Mouse (Mus musculus) heart, adult 2 months (tissue): Measurements from ENCODE around the gene Nol6. TPM values are rescaled to one million over a fixed set of nuclear protein-coding genes. Genes with fewer than 3 reads are reported as not detected.
"Not testable (repeated sequence)": the region's sequence is repeated elsewhere in the genome, so short reads cannot be mapped to it uniquely, and the experiment has no call there.

ENCODE experiments used
- DNase-seq, 2 experiments: peaks; one replicate each; pipeline ENCODE4 v3.0.0; 2021
- H3K27ac ChIP-seq: fragments of 200-600 bp; 2 replicates; pipeline ENCODE4 v1.8.1; 2022
- H3K27me3 ChIP-seq: fragments of 200-500 bp; 2 replicates; pipeline ENCODE4 v1.6.1; 2012; ENCODE audit warnings: mild to moderate bottlenecking, low read length, inconsistent platforms, mixed read lengths; ENCODE audit not compliant: control insufficient read depth, insufficient read depth
- H3K36me3 ChIP-seq: fragments of 200-500 bp; 2 replicates; pipeline ENCODE4 v1.6.1; 2012; ENCODE audit warnings: low read length, inconsistent platforms; ENCODE audit not compliant: control insufficient read depth, insufficient read depth
- H3K4me1 ChIP-seq: fragments of 200-500 bp; 2 replicates; pipeline ENCODE4 v1.6.1; 2011; ENCODE audit warnings: low read length; ENCODE audit not compliant: control insufficient read depth, insufficient read depth
- H3K4me3 ChIP-seq: fragments of 200-600 bp; 2 replicates; pipeline ENCODE4 v1.8.1; 2022
- H3K79me2 ChIP-seq: fragments of 200-500 bp; replicated peaks from 2 replicates; pipeline ENCODE4 v1.6.1; 2012; ENCODE audit warnings: mild to moderate bottlenecking, inconsistent platforms, low read length, moderate library complexity, mixed read lengths; ENCODE audit not compliant: control insufficient read depth, insufficient read depth
- H3K9ac ChIP-seq: fragments of 200-500 bp; 2 replicates; pipeline ENCODE4 v1.6.1; 2012; ENCODE audit warnings: low read depth, mild to moderate bottlenecking, control low read depth, inconsistent platforms, low read length, mixed read lengths
- CTCF ChIP-seq: fragments of 200-600 bp; IDR thresholded peaks from 2 replicates; pipeline ENCODE4 v1.8.1; 2022; ENCODE audit warnings: antibody characterized with exemption, mild to moderate bottlenecking, moderate library complexity
- EP300 ChIP-seq: fragments of 200-500 bp; IDR thresholded peaks from 2 replicates; pipeline ENCODE4 v1.6.1; 2011; ENCODE audit warnings: low read depth, low read length, control low read depth; ENCODE audit not compliant: insufficient read depth
- POLR2A ChIP-seq: fragments of 200-500 bp; IDR thresholded peaks from 2 replicates; pipeline ENCODE4 v1.6.1; 2011; ENCODE audit warnings: mild to moderate bottlenecking, low read depth, low read length, control low read depth; ENCODE audit not compliant: insufficient read depth
- WGBS: fragments of 180-500 bp; shearing (Covaris S2); methylation state at CpG from one replicate; pipeline ENCODE4 v1.1.7; 2018; 5-methylcytosine and 5-hydroxymethylcytosine counted together
- intact Hi-C: fragments of 180-260 bp; cut with DNase I; formaldehyde crosslinking; loops from one replicate; pipeline ENCODE4 v1.15.1; 2025
- polyA plus RNA-seq: library from polyadenylated mRNA; depleted of rRNA; stranded (reverse); fragments of >200 nt; gene quantifications from 2 replicates; pipeline ENCODE4 v1.2.3, GENCODE M21; 2012
- total RNA-seq, 2 experiments: library from RNA; stranded (reverse); gene quantifications; 2 replicates each; pipeline ENCODE4 v1.2.3; 2021

Nol6 gene
- total and polyA plus RNA-seq, 3 experiments, result 14.9 to 17.6 (median 16.4) TPM

DNA sequence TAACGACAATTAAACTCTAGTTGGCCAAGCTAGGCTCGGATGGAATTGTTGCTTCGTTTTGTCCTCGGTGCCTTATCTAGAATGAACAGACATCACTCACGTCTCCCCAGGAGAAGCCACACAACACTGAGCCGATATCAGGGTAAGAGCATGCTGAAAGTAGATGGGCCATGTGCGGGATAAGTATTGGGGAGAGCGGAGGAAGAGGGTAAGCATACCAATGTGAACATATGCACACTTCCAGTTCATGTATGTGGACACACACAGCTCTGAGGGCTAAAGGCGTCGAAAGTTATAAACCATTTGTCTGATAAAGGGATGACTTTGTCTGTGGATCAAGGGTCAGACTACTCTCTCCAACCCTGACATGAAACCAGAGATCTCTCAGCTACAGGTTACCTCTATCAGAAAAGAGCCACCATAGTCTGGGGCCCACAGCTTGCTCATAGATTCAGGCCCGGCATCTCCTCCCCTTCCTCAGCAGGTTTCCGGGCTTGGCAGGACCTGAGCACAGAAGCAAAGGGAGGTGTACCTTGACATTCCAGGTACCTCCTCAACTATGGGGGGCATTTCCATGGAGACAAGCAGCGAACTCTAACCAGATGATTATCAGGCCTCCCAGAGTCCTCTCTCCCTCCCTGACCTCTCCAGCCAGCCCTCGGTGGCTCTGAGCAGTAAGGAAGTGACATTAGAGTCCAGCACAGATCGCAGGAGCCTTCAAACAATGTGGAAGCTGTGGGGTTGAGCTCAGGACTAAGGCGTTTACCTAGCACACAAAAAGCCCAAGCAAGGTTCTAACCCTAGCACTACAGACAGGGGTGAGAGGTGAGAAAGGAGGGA, 36.6 kb downstream of the Nol6 start:
- DNase-seq, result no peak
- H3K9ac ChIP-seq, result no peak overlapping the region
- H3K27me3 ChIP-seq, result no peaks in the 10 kb centered on the region
- H3K4me3 ChIP-seq, result no peak overlapping the region
- no peak overlapping the region for H3K27ac ChIP-seq
- no peaks in the 10 kb centered on the region for H3K36me3 ChIP-seq
- no peaks in the 10 kb centered on the region for H3K4me1 ChIP-seq
- WGBS, result 69% methylated on average over 16 of the region's 16 CpGs
- no peaks in the 10 kb centered on the region for H3K79me2 ChIP-seq
- intact Hi-C loops, result no loop called here
- TF ChIP-seq CTCF (no peak), EP300 (no peak), POLR2A (no peak)

DNA sequence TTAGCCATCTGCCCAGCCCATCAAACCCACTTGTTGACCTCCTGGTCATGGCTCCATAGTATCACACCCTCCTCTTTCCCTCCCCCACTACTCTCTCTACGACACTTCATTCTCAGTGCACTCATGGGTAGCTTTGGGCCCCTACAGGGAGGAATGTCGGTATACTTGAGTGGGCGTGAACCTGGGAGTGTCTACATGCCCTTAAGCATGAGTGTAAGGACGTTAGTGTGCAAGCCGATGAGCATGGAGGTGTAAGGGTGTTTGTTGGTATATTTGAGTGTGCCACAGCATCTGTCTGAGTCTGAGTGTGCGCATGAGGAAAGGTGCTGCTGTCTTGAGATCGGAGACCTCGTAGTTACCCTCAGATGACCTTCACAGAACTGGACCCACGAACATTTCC, 37.3 kb downstream of the Nol6 start:
- H3K4me3 ChIP-seq, result no peak overlapping the region
- DNase-seq, result no peak
- no peak overlapping the region for H3K9ac ChIP-seq
- H3K27ac ChIP-seq, result no peak overlapping the region
- intact Hi-C loops, result no loop called here
- H3K4me1 ChIP-seq, result no peaks in the 10 kb centered on the region
- TF ChIP-seq CTCF (no peak), POLR2A (no peak), EP300 (no peak)
- no peaks in the 10 kb centered on the region for H3K36me3 ChIP-seq
- H3K79me2 ChIP-seq, result no peaks in the 10 kb centered on the region
- 68% methylated on average over 9 of the region's 9 CpGs for WGBS
- H3K27me3 ChIP-seq, result no peaks in the 10 kb centered on the region

DNA sequence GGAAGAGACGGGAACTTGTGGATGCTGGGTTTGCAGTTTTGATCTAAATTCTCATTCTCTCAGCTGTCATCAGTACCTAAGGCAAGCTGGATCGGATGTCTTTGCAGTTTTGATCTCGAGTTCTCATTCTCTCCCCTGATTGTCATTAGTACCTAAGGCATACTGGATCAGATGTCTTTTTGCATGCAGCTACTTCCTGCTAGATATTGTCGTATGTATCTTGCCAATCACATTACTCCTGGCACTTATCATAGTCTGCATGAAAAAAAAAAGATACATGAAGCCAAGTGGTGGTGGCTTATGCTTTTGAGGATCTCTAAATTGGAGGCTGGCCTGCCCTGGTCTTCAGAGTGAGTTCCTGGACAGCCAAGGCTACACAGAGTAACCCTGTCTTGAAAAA, 39.4 kb downstream of the Nol6 start:
- intact Hi-C loops, result no loop called here
- no peaks in the 10 kb centered on the region for H3K79me2 ChIP-seq
- no peaks in the 10 kb centered on the region for H3K4me1 ChIP-seq
- no peak for TF ChIP-seq CTCF
- TF ChIP-seq POLR2A, result no peak
- no peak for TF ChIP-seq EP300
- 69% methylated on average over 4 of the region's 4 CpGs for WGBS
- H3K27ac ChIP-seq, result no peak overlapping the region
- no peak for DNase-seq
- H3K4me3 ChIP-seq, result no peak overlapping the region
- no peaks in the 10 kb centered on the region for H3K27me3 ChIP-seq
- no peaks in the 10 kb centered on the region for H3K36me3 ChIP-seq
- H3K9ac ChIP-seq, result no peak overlapping the region

DNA sequence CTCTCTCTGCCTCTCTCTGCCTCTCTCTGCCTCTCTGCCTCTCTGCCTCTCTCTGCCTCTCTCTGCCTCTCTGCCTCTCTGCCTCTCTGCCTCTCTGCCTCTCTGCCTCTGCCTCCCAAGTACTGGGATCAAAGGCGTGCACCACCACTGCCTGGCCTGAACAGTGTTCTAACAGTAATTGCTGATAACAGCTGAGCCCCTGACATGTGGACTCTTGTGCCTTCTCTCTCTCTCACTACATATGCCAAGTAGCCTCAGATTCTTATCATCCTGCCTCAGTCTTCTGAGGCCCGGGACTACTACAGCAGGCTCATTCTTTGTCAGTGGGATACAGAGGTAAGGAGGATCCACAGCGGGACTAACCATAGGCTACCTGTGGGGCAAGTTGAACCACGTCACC, 41.5 kb downstream of the Nol6 start:
- H3K4me1 ChIP-seq, intact Hi-C loops, H3K79me2 ChIP-seq, DNase-seq, H3K27me3 ChIP-seq, H3K4me3 ChIP-seq, H3K9ac ChIP-seq, H3K27ac ChIP-seq, H3K36me3 ChIP-seq: not testable (repeated sequence)
- WGBS, result 44% methylated on average over 4 of the region's 4 CpGs

DNA sequence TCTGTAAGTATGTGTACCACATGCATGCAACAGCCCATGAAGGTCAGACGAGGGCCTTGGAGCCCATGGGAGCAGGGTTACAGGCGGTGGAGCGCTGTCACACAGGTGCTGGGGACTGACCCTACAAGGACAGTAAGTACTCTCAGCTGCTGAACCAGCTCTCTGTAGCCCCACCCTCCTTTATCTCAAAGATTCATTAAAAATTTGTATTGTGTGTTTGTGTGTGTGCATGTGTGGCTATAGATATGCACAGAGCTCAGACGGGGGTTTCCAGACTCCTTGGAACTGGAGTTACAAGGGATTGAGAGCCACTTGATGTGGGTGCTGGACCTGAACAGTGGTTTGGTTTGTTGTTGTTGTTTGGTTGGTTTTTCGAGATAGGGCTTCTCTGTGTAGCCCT, 42.5 kb downstream of the Nol6 start:
- intact Hi-C loops, result no loop called here

DNA sequence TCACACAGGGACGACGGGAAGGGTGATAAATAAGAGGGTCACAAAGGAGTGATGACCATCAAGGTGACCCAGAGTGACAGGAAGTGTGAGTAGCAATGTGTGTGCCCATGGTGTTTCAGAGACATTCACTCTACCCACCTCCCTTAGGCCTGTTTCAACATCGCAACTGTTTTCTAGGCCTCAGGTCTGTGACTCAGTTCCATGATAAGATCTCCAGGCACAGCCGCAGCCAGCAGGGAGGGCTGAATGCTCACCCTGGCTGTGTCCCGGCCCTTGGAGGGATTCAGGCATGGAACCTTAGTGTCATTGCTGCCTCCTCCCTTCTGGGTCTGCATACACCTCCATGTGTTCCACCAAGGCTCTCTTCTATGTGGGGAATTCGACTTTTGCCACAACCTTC, 45.5 kb downstream of the Nol6 start:
- no peak for DNase-seq
- Histone ChIP-seq H3K4me1 (no peaks in the 10 kb centered on the region), H3K27me3 (no peaks in the 10 kb centered on the region), H3K9ac (no peak overlapping the region), H3K27ac (no peak overlapping the region), H3K79me2 (no peaks in the 10 kb centered on the region), H3K4me3 (no peak overlapping the region), H3K36me3 (no peaks in the 10 kb centered on the region)
- intact Hi-C loops, result no loop called here
- TF ChIP-seq POLR2A, result no peak
- no peak for TF ChIP-seq EP300
- no peak for TF ChIP-seq CTCF
- WGBS, result 46% methylated on average over 6 of the region's 6 CpGs

More for the DNA sequence above, 42.5 kb downstream of the Nol6 start:
- H3K27me3 ChIP-seq, result no peaks in the 10 kb centered on the region
- no peak overlapping the region for H3K27ac ChIP-seq
- TF ChIP-seq CTCF (no peak), POLR2A (no peak)
- DNase-seq, result no peak
- 78% methylated on average over 5 of the region's 5 CpGs for WGBS
- H3K36me3 ChIP-seq, result no peaks in the 10 kb centered on the region
- H3K4me1 ChIP-seq, result no peaks in the 10 kb centered on the region
- no peak overlapping the region for H3K9ac ChIP-seq
- no peaks in the 10 kb centered on the region for H3K79me2 ChIP-seq
- no peak overlapping the region for H3K4me3 ChIP-seq
